Mouse (Mus musculus): ENCODE results near the gene Dlx6. TPM values are rescaled to one million over a fixed set of nuclear protein-coding genes. Genes with fewer than 3 reads are reported as not detected.

Gene Dlx6
- total RNA-seq, 2 experiments from 2014 or later, result 7.3 to 21.3 TPM

- intact Hi-C loops (cut with DNase I), result loop anchor here (10.0 kb wide), 1 partner anchor 1270 kb away; no protein-coding TSS in a partner anchor
- no peak for DNase-seq (ENCODE audit: low spot score in 2 of 2)
These were observed 51.2 kb downstream of the Dlx6 start for GRCm38 (mm10) chr6:6914304-6914703.

GRCm38 (mm10) chr6:6914849-6915525 lies 51.9 kb downstream of the Dlx6 start:
- DNase-seq (ENCODE audit: low spot score in 2 of 2), result peak; percentile 32 to 60
- intact Hi-C loops (cut with DNase I), result loop anchor here (1.0 to 10.0 kb wide), 2 partner anchors 1057 to 1270 kb away; no protein-coding TSS in a partner anchor

- intact Hi-C loops (cut with DNase I), result loop anchor here (1.0 to 10.0 kb wide), 2 partner anchors 1057 to 1271 kb away; no protein-coding TSS in a partner anchor
These were observed 52.4 kb downstream of the Dlx6 start for GRCm38 (mm10) chr6:6915526-6915915.

GRCm38 (mm10) chr6:6917334-6917733 lies 54.2 kb downstream of the Dlx6 start:
- intact Hi-C loops (cut with DNase I), result loop anchor here (10.0 kb wide), 1 partner anchor 1273 kb away; no protein-coding TSS in a partner anchor
- no peak for DNase-seq (ENCODE audit: low spot score in 2 of 2)

More at GRCm38 (mm10) chr6:6915526-6915915, 52.4 kb downstream of the Dlx6 start:
- DNase-seq (ENCODE audit: low spot score in 2 of 2), result no peak

Other genes with a start within 250 kb of the Dlx6 start
- gene Dlx5, start 18.8 kb downstream of the Dlx6 start, total RNA-seq (2021), result 1 to 10 TPM; 6.5 to 9.1 TPM
- gene Sdhaf3, start 92.7 kb downstream of the Dlx6 start, total RNA-seq (2021), result 1 to 10 TPM; 6.0 to 6.2 TPM